Mouse (Mus musculus) gastrocnemius, adult 2 months (tissue): ENCODE data around the gene Smarcb1. TPM values are rescaled to one million over a fixed set of nuclear protein-coding genes. Genes with fewer than 3 reads are reported as not detected.

ENCODE experiments used
- DNase-seq: peaks from one replicate; pipeline ENCODE4 v3.0.0; 2022
- H3K27ac ChIP-seq: fragments of 200-600 bp; 2 replicates; pipeline ENCODE4 v1.8.1; 2022; ENCODE audit warnings: mild to moderate bottlenecking
- H3K4me3 ChIP-seq: fragments of 200-600 bp; 2 replicates; pipeline ENCODE4 v1.8.1; 2022; ENCODE audit warnings: mild to moderate bottlenecking, moderate library complexity
- CTCF ChIP-seq: fragments of 200-600 bp; IDR thresholded peaks from 2 replicates; pipeline ENCODE4 v1.8.1; 2022; ENCODE audit warnings: antibody characterized with exemption, mild to moderate bottlenecking, moderate library complexity
- intact Hi-C: fragments of 180-260 bp; cut with DNase I; formaldehyde crosslinking; loops from one replicate; pipeline ENCODE4 v1.15.1; 2025
- total RNA-seq, 2 experiments: library from RNA; stranded (reverse); gene quantifications; 2 replicates each; pipeline ENCODE4 v1.2.3; 2021

Gene Smarcb1
- total RNA-seq, 2 experiments from 2014 or later, result 13.0 to 17.7 TPM

- intact Hi-C loops, result no loop called here
- no peak for DNase-seq
- TF ChIP-seq CTCF, result no peak
- Histone ChIP-seq H3K4me3 (no peak overlapping the region), H3K27ac (no peak overlapping the region)
Observed at GRCm38 (mm10) chr10:75856976-75857375, 64.4 kb downstream of the Smarcb1 start.

GRCm38 (mm10) chr10:75856155-75856907 is 65.1 kb downstream of the Smarcb1 start:
- intact Hi-C loops, result no loop called here
- H3K4me3 ChIP-seq, result no peak overlapping the region
- no peak overlapping the region for H3K27ac ChIP-seq
- no peak for DNase-seq
- TF ChIP-seq CTCF, result no peak

DNA sequence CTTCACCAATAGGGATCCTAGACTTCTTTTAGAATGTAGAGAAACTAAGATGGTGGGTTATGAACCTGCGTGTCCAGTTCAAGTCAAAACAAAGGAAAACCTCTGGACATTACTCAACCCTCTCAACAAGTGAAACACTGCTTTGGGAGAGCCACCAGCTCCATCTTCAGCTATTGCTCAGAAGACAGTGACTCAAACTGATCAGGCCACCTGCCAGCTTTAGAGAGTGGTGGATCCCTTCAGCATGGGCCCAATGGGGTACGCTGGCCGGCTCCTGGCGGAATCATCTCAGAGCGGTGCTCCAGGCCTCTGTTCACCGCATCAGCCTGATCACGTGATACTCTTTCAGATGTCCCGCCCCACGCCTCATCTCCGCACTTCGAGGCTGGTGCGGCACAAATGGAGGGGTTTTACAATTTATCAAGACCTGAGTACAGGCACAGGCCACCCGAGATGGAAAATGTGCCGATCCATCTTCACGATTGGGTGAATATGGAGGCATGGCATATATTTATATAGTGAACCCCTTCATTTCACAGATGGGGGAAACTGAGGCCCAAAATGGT is 65.9 kb downstream of the Smarcb1 start:
- Histone ChIP-seq H3K4me3 (no peak overlapping the region), H3K27ac (no peak overlapping the region)
- intact Hi-C loops, result no loop called here
- TF ChIP-seq CTCF, result no peak
- DNase-seq, result no peak

- Histone ChIP-seq H3K4me3 (no peak overlapping the region), H3K27ac (no peak overlapping the region)
- DNase-seq, result no peak
- no peak for TF ChIP-seq CTCF
- intact Hi-C loops, result loop anchor here (5.0 kb wide), 1 partner anchor 217 kb away; no protein-coding TSS in a partner anchor
Observed at GRCm38 (mm10) chr10:75854791-75855190, 66.6 kb downstream of the Smarcb1 start.

GRCm38 (mm10) chr10:75854096-75854495 is 67.3 kb downstream of the Smarcb1 start:
- intact Hi-C loops, result loop anchor here (5.0 kb wide), 1 partner anchor 217 kb away; no protein-coding TSS in a partner anchor
- H3K27ac ChIP-seq, result no peak overlapping the region
- no peak for TF ChIP-seq CTCF
- no peak overlapping the region for H3K4me3 ChIP-seq
- no peak for DNase-seq

DNA sequence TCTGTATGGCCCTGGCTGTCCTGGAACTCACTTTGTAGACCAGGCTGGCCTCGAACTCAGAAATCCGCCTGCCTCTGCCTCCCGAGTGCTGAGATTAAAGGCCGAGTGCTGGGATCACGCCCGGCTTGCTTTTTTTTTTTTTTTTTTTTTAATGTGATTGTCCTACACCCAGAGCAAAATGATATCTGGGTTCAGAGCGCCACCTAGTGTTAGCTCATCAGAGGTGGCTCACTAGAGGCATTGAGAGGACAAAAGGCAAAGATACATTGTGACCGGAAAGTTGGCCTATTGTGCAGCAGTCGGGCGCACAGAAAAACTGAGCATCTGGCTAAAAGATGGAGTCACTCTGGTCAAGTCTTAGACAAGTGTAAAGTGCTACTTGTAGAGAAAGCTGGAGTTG is 68.0 kb downstream of the Smarcb1 start:
- Histone ChIP-seq H3K4me3 (no peak overlapping the region), H3K27ac (no peak overlapping the region)
- peak; percentile 82 for DNase-seq
- peak; percentile 77 for TF ChIP-seq CTCF
- intact Hi-C loops, result loop anchor here (1.0 to 5.0 kb wide), 3 partner anchors 109 to 267 kb away; no protein-coding TSS in a partner anchor

DNA sequence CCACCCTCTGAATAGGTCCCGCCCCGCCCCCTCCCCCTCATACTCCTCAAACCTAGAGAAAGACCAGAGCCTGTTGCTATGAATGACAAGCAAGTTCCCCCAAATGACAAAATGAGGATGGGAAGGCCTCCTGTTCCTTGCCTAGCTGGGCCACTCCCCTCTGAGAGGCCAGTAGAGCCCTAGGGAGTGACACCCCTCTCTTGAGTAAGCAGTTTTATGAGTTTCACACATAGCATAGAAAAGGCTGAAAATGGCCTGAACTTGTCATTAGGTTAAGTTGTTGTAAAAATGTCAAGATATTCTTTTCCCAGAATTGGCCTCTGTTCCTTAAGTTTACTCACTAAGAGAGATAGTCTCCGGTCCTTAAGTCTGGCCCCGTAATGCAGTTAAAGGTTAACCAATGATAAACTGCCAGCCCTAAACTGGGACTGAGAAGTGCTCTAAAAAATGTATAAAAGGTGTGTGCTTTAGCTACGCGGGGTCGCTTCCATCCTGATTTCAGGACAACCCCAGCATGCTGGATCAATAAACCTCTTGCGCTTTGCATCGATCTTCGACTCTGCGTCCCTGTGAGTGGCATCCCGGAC is 68.8 kb downstream of the Smarcb1 start:
- intact Hi-C loops, result loop anchor here (1.0 to 5.0 kb wide), 3 partner anchors 108 to 266 kb away; no protein-coding TSS in a partner anchor
- TF ChIP-seq CTCF, result no peak
- H3K4me3 ChIP-seq, result no peak overlapping the region
- H3K27ac ChIP-seq, result no peak overlapping the region
- DNase-seq, result no peak

DNA sequence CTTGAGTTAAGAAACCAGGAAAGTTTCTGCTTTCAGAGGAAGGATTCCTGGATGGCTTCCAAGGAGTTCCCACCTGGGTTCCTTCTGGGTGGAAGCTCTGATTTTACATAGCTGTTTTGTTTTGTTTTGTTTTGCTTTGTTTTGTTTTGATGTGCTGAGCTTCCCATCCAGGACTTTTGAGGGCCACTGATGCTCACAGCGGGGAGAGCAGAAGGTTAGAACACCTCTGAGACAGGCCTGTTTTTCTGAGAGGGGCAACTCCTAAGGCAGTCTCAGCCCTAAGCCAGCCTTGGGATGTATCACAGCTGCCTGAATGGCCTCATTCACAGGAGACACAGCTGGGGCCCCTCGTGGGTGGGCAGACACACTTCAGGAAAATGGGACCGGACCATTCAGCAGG is 69.7 kb downstream of the Smarcb1 start:
- intact Hi-C loops, result loop anchor here (5.0 kb wide), 1 partner anchor 214 kb away; no protein-coding TSS in a partner anchor
- no peak overlapping the region for H3K4me3 ChIP-seq
- DNase-seq, result no peak
- TF ChIP-seq CTCF, result no peak
- H3K27ac ChIP-seq, result no peak overlapping the region

- no peak for DNase-seq
- Histone ChIP-seq H3K4me3 (no peak overlapping the region), H3K27ac (no peak overlapping the region)
- intact Hi-C loops, result loop anchor here (5.0 kb wide), 1 partner anchor 214 kb away; no protein-coding TSS in a partner anchor
- TF ChIP-seq CTCF, result no peak
Observed at GRCm38 (mm10) chr10:75851076-75851475, 70.3 kb downstream of the Smarcb1 start.

- intact Hi-C loops, result no loop called here
- no peak for TF ChIP-seq CTCF
- H3K4me3 ChIP-seq, result no peak overlapping the region
- no peak overlapping the region for H3K27ac ChIP-seq
- DNase-seq, result no peak
Observed at GRCm38 (mm10) chr10:75848382-75848781, 73.0 kb downstream of the Smarcb1 start.

Other genes with a start within 250 kb of the Smarcb1 start
- 10 to 100 TPM in 1 of 2 experiments, 1 to 10 TPM in 1; 8.4 to 11.0 TPM for gene Cabin1, start 157.3 kb downstream of the Smarcb1 start, total RNA-seq
- gene Ddt, start 148.2 kb downstream of the Smarcb1 start, total RNA-seq, result 10 to 100 TPM; 32.5 to 55.0 TPM
- gene Gm20441, start 140.7 kb downstream of the Smarcb1 start, total RNA-seq, result not detected
- gene Gstt3, start 140.2 kb downstream of the Smarcb1 start, total RNA-seq, result 1 to 10 TPM; 2.6 to 3.2 TPM
- 1 to 10 TPM; 4.5 to 5.7 TPM for gene Gstt1, start 123.0 kb downstream of the Smarcb1 start, total RNA-seq
- not detected for gene Gstt4, start 99.1 kb downstream of the Smarcb1 start, total RNA-seq
- gene Gstt2, start 84.2 kb downstream of the Smarcb1 start, total RNA-seq, result 1 to 10 TPM; 2.3 to 4.2 TPM
- 100 to 1,000 TPM; 147 to 168 TPM for gene Mif, start 61.4 kb downstream of the Smarcb1 start, total RNA-seq
- under 1 TPM in 1 of 2 experiments, not detected in 1; 0.45 TPM for gene Derl3, start 28.2 kb downstream of the Smarcb1 start, total RNA-seq
- 1,000 to 10,000 TPM; 1,469 to 1,586 TPM for gene Chchd10, start 11.5 kb upstream of the Smarcb1 start, total RNA-seq
- gene Mmp11, start 14.9 kb upstream of the Smarcb1 start, total RNA-seq, result 1 to 10 TPM; 2.5 to 2.8 TPM
- not detected for gene Gm867, start 19.1 kb upstream of the Smarcb1 start, total RNA-seq
- not detected for gene Vpreb3, start 21.4 kb upstream of the Smarcb1 start, total RNA-seq
- not detected for gene Gm5134, start 32.9 kb upstream of the Smarcb1 start, total RNA-seq
- gene Zfp280b, start 111.0 kb upstream of the Smarcb1 start, total RNA-seq, result 10 to 100 TPM in 1 of 2 experiments, 1 to 10 TPM in 1; 9.5 to 10.3 TPM
- not detected for gene Slc5a4b, start 189.3 kb upstream of the Smarcb1 start, total RNA-seq
- gene Slc5a4a, start 225.8 kb upstream of the Smarcb1 start, total RNA-seq, result not detected